Mouse (Mus musculus): ENCODE results near the gene Serp1.

Gene Serp1

GRCm38 (mm10) chr3:58525652-58526407 lies at the start of gene Serp1, which contains the start of gene Eif2a:
Gene Serp1 (minus strand): TSS chr3:58525892.
Gene Eif2a (plus strand): TSS chr3:58525821.
- Histone ChIP-seq H3K9me3 (ENCODE audit: low read length) (no peaks in the 10 kb centered on the region), H3K27me3 (ENCODE audit: insufficient read depth, low read length) (no peaks in the 10 kb centered on the region), H3K4me3 (replicated peaks; ENCODE audit: low read length) (peak within 1 kb of the TSS; percentile 99), H3K36me3 (ENCODE audit: insufficient read depth, low read length) (peaks cover 54% of the 10 kb centered on the region), H3K4me1 (replicated peaks; ENCODE audit: low read depth, low read length) (peaks cover 57% of the 10 kb centered on the region)
- no peak for TF ChIP-seq POU5F1 (IDR thresholded peaks at IDR 0.05; ENCODE audit: borderline replicate concordance, low read length)
- no peak for TF ChIP-seq NANOG (IDR thresholded peaks at IDR 0.05; ENCODE audit: borderline replicate concordance, low read length)
- TF ChIP-seq CTCF (conservative IDR thresholded peaks at IDR 0.05; ENCODE audit: low read length), result no peak

- H3K4me1 ChIP-seq (replicated peaks; ENCODE audit: low read depth, low read length), result peaks cover 9% of the 10 kb centered on the region
- no peak overlapping the region for H3K4me3 ChIP-seq (replicated peaks; ENCODE audit: low read length)
- no peak for TF ChIP-seq CTCF (conservative IDR thresholded peaks at IDR 0.05; ENCODE audit: low read length)
- no peak; the same call in 1 of the 2 replicates for TF ChIP-seq NANOG (IDR thresholded peaks at IDR 0.05; ENCODE audit: borderline replicate concordance, low read length)
- TF ChIP-seq POU5F1 (IDR thresholded peaks at IDR 0.05; ENCODE audit: borderline replicate concordance, low read length), result no peak
- 0 out of 2 replicates have a peak, but pooled peaks cover 4% of the 10 kb centered on the region for H3K36me3 ChIP-seq (ENCODE audit: insufficient read depth, low read length)
- no peaks in the 10 kb centered on the region for H3K27me3 ChIP-seq (ENCODE audit: insufficient read depth, low read length)
- peaks cover 50% of the 10 kb centered on the region for H3K9me3 ChIP-seq (ENCODE audit: low read length)
These were observed 45.1 kb upstream of the Serp1 start for GRCm38 (mm10) chr3:58570821-58571220.

GRCm38 (mm10) chr3:58561437-58561836 lies 35.7 kb upstream of the Serp1 start:
- Histone ChIP-seq H3K4me3 (replicated peaks; ENCODE audit: low read length) (no peak overlapping the region), H3K4me1 (replicated peaks; ENCODE audit: low read depth, low read length) (peaks cover 14% of the 10 kb centered on the region), H3K27me3 (ENCODE audit: insufficient read depth, low read length) (no peaks in the 10 kb centered on the region), H3K36me3 (ENCODE audit: insufficient read depth, low read length) (peaks cover 35% of the 10 kb centered on the region), H3K9me3 (ENCODE audit: low read length) (peaks cover 57% of the 10 kb centered on the region)
- TF ChIP-seq CTCF (conservative IDR thresholded peaks at IDR 0.05; ENCODE audit: low read length), result no peak
- peak; percentile 70 for TF ChIP-seq NANOG (IDR thresholded peaks at IDR 0.05; ENCODE audit: borderline replicate concordance, low read length)

- Histone ChIP-seq H3K9me3 (ENCODE audit: low read length) (peaks cover 46% of the 10 kb centered on the region), H3K27me3 (ENCODE audit: insufficient read depth, low read length) (no peaks in the 10 kb centered on the region), H3K36me3 (ENCODE audit: insufficient read depth, low read length) (peaks cover 50% of the 10 kb centered on the region), H3K4me3 (replicated peaks; ENCODE audit: low read length) (no peak overlapping the region), H3K4me1 (replicated peaks; ENCODE audit: low read depth, low read length) (peaks cover 29% of the 10 kb centered on the region)
- no peak for TF ChIP-seq POU5F1 (IDR thresholded peaks at IDR 0.05; ENCODE audit: borderline replicate concordance, low read length)
- no peak for TF ChIP-seq NANOG (IDR thresholded peaks at IDR 0.05; ENCODE audit: borderline replicate concordance, low read length)
- no peak for TF ChIP-seq CTCF (conservative IDR thresholded peaks at IDR 0.05; ENCODE audit: low read length)
These were observed 34.2 kb upstream of the Serp1 start for GRCm38 (mm10) chr3:58559887-58560286.

- TF ChIP-seq CTCF (conservative IDR thresholded peaks at IDR 0.05; ENCODE audit: low read length) (no peak), NANOG (IDR thresholded peaks at IDR 0.05; ENCODE audit: borderline replicate concordance, low read length) (no peak), POU5F1 (IDR thresholded peaks at IDR 0.05; ENCODE audit: borderline replicate concordance, low read length) (no peak)
- Histone ChIP-seq H3K4me1 (replicated peaks; ENCODE audit: low read depth, low read length) (peaks cover 38% of the 10 kb centered on the region), H3K36me3 (ENCODE audit: insufficient read depth, low read length) (peaks cover 79% of the 10 kb centered on the region), H3K4me3 (replicated peaks; ENCODE audit: low read length) (no peak overlapping the region), H3K9me3 (ENCODE audit: low read length) (peaks cover 16% of the 10 kb centered on the region), H3K27me3 (ENCODE audit: insufficient read depth, low read length) (no peaks in the 10 kb centered on the region)
These were observed 31.0 kb upstream of the Serp1 start for GRCm38 (mm10) chr3:58556649-58557048.

GRCm38 (mm10) chr3:58552001-58552811 lies 26.5 kb upstream of the Serp1 start:
- H3K4me3 ChIP-seq (replicated peaks; ENCODE audit: low read length), result no peak overlapping the region

GRCm38 (mm10) chr3:58536573-58536972 lies 10.9 kb upstream of the Serp1 start:
- Histone ChIP-seq H3K27me3 (ENCODE audit: insufficient read depth, low read length) (no peaks in the 10 kb centered on the region), H3K4me1 (replicated peaks; ENCODE audit: low read depth, low read length) (peaks cover 11% of the 10 kb centered on the region), H3K36me3 (ENCODE audit: insufficient read depth, low read length) (peaks cover 67% of the 10 kb centered on the region), H3K9me3 (ENCODE audit: low read length) (no peaks in the 10 kb centered on the region), H3K4me3 (replicated peaks; ENCODE audit: low read length) (no peak overlapping the region)
- no peak for TF ChIP-seq CTCF (conservative IDR thresholded peaks at IDR 0.05; ENCODE audit: low read length)
- TF ChIP-seq NANOG (IDR thresholded peaks at IDR 0.05; ENCODE audit: borderline replicate concordance, low read length), result peak; percentile 73; the same call in 1 of the 2 replicates
- TF ChIP-seq POU5F1 (IDR thresholded peaks at IDR 0.05; ENCODE audit: borderline replicate concordance, low read length), result peak; percentile 60; the same call in 1 of the 2 replicates

More at GRCm38 (mm10) chr3:58552001-58552811, 26.5 kb upstream of the Serp1 start:
- Histone ChIP-seq H3K4me1 (replicated peaks; ENCODE audit: low read depth, low read length) (peaks cover 37% of the 10 kb centered on the region), H3K36me3 (ENCODE audit: insufficient read depth, low read length) (peaks cover 95% of the 10 kb centered on the region), H3K27me3 (ENCODE audit: insufficient read depth, low read length) (no peaks in the 10 kb centered on the region), H3K9me3 (ENCODE audit: low read length) (no peaks in the 10 kb centered on the region)
- TF ChIP-seq CTCF (conservative IDR thresholded peaks at IDR 0.05; ENCODE audit: low read length), result no peak
- no peak for TF ChIP-seq NANOG (IDR thresholded peaks at IDR 0.05; ENCODE audit: borderline replicate concordance, low read length)
- no peak for TF ChIP-seq POU5F1 (IDR thresholded peaks at IDR 0.05; ENCODE audit: borderline replicate concordance, low read length)

GRCm38 (mm10) chr3:58526408-58526737 lies 681 bp upstream of the Serp1 start:
- H3K4me1 ChIP-seq (replicated peaks; ENCODE audit: low read depth, low read length), result peaks cover 53% of the 10 kb centered on the region
- H3K4me3 ChIP-seq (replicated peaks; ENCODE audit: low read length), result peak overlapping the region; percentile 99
- H3K36me3 ChIP-seq (ENCODE audit: insufficient read depth, low read length), result peaks cover 55% of the 10 kb centered on the region
- H3K9me3 ChIP-seq (ENCODE audit: low read length), result no peaks in the 10 kb centered on the region
- H3K27me3 ChIP-seq (ENCODE audit: insufficient read depth, low read length), result no peaks in the 10 kb centered on the region
- no peak for TF ChIP-seq CTCF (conservative IDR thresholded peaks at IDR 0.05; ENCODE audit: low read length)
- TF ChIP-seq POU5F1 (IDR thresholded peaks at IDR 0.05; ENCODE audit: borderline replicate concordance, low read length), result no peak
- no peak for TF ChIP-seq NANOG (IDR thresholded peaks at IDR 0.05; ENCODE audit: borderline replicate concordance, low read length)

All from E14TG2a.4 (cell line).